ENCODE assay signal across 8 mouse cellular contexts in the genomic region with DNA sequence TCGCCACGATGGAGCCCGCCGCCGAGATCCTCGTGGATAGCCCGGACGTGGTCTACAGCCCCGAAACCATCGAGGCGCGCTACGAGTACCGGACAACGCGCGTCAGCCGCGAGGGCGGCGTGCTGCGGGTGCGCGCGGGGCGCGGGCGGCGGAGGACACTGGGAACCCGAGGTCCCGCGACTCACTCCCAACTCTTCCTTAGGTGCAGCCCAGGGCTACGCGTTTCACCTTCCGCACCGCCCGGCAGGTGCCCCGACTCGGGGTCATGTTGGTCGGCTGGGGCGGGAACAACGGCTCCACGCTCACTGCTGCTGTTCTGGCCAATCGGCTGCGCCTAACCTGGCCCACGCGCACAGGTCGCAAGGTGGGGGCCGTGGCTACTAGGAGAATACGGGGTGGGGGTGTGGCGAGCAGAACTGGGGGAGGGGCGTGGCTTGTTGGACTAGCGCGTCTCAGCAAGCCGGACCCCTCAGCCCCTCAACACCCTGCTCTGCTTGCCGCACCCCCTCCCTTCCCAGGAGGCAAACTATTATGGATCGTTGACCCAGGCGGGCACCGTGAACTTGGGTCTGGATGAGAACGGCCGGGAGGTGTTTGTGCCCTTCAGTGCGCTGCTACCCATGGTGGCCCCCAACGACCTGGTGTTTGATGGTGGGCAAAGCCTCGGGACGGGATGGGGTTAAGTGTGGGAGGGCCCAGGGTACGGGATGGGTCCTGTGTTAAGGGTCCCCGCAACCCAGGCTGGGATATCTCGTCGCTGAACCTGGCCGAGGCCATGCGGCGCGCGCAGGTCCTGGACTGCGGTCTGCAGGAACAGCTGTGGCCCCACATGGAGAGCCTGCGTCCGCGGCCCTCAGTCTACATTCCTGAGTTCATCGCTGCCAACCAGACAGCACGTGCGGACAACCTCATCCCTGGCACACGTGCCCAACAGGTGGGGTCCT. TPM values are rescaled to one million over a fixed set of nuclear protein-coding genes. Genes with fewer than 3 reads are reported as not detected.
DNase-seq lines count a peak whose midpoint lies in the region; ATAC-seq lines count a peak whose summit lies in the region.

No protein-coding gene starts in this region.

- peak overlapping the region; percentile 69 for H3K4me3 ChIP-seq in embryonic facial prominence, embryonic 13.5 days
- H3K4me3 ChIP-seq in liver, embryonic 16.5 days (ENCODE audit: low read depth, low read length), result peak overlapping the region; percentile 69
- H3K4me3 ChIP-seq in neural tube, embryonic 15.5 days (replicated peaks), result peak overlapping the region; percentile 60

- peak overlapping the region; percentile 87 for H3K27ac ChIP-seq in embryonic facial prominence, embryonic 13.5 days
- peak overlapping the region; percentile 63 for H3K27ac ChIP-seq in liver, embryonic 16.5 days (ENCODE audit: low read length)
- H3K27ac ChIP-seq in neural tube, embryonic 15.5 days (replicated peaks), result peak overlapping the region; percentile 77

- peak overlapping the region; percentile 82 for H3K9ac ChIP-seq in embryonic facial prominence, embryonic 13.5 days
- peak overlapping the region; percentile 68 for H3K9ac ChIP-seq in liver, embryonic 16.5 days (ENCODE audit: low read depth, low read length)
- H3K9ac ChIP-seq in neural tube, embryonic 15.5 days (replicated peaks), result peak overlapping the region; percentile 61

- peaks cover 6% of the 10 kb centered on the region; the same call in 1 of the 2 replicates for H3K27me3 ChIP-seq in embryonic facial prominence, embryonic 13.5 days
- no peaks in the 10 kb centered on the region for H3K27me3 ChIP-seq in liver, embryonic 16.5 days (ENCODE audit: control insufficient read depth, insufficient read depth, low read depth, low read length)
- no peaks in the 10 kb centered on the region for H3K27me3 ChIP-seq in neural tube, embryonic 15.5 days (replicated peaks)

- no peaks in the 10 kb centered on the region for H3K9me3 ChIP-seq in embryonic facial prominence, embryonic 13.5 days
- no peaks in the 10 kb centered on the region for H3K9me3 ChIP-seq in liver, embryonic 16.5 days (replicated peaks; ENCODE audit: control insufficient read depth, low read length)
- H3K9me3 ChIP-seq in neural tube, embryonic 15.5 days (replicated peaks), result no peaks in the 10 kb centered on the region

- peaks cover 51% of the 10 kb centered on the region for H3K36me3 ChIP-seq in embryonic facial prominence, embryonic 13.5 days
- H3K36me3 ChIP-seq in liver, embryonic 16.5 days (ENCODE audit: control insufficient read depth, insufficient read depth), result peaks cover 11% of the 10 kb centered on the region
- peaks cover 28% of the 10 kb centered on the region for H3K36me3 ChIP-seq in neural tube, embryonic 15.5 days

- peak overlapping the region; percentile 97 for H3K4me2 ChIP-seq in embryonic facial prominence, embryonic 13.5 days
- peak overlapping the region; percentile 100 for H3K4me2 ChIP-seq in liver, embryonic 16.5 days (ENCODE audit: low read depth, low read length)
- H3K4me2 ChIP-seq in neural tube, embryonic 15.5 days, result peak overlapping the region; percentile 90

- peaks cover 57% of the 10 kb centered on the region for H3K4me1 ChIP-seq in embryonic facial prominence, embryonic 13.5 days
- peaks cover 41% of the 10 kb centered on the region for H3K4me1 ChIP-seq in liver, embryonic 16.5 days (ENCODE audit: control insufficient read depth, low read depth, low read length)
- H3K4me1 ChIP-seq in neural tube, embryonic 15.5 days, result peaks cover 67% of the 10 kb centered on the region

- WGBS in embryonic facial prominence, embryonic 13.5 days, result 10% methylated on average over 82 of the region's 82 CpGs
- 9% methylated on average over 82 of the region's 82 CpGs for WGBS in liver, embryonic 16.5 days (ENCODE audit: insufficient replicate concordance)
- 11% methylated on average over 82 of the region's 82 CpGs for WGBS in neural tube, embryonic 15.5 days

- no peak for DNase-seq in frontal cortex, adult 2 months (ENCODE audit: extremely low spot score in 1 of 2, low spot score in 1 of 2)
- DNase-seq in ES-CJ7 (ENCODE audit: low read depth, low spot score), result peak; percentile 73
- no peak for DNase-seq in spleen, postnatal 14 days (ENCODE audit: low spot score in 2 of 2)

- ATAC-seq in frontal cortex, adult (ENCODE audit: low TSS enrichment), result 0 out of 2 replicates have a peak, but pooled peaks have one; percentile 3
- ATAC-seq in embryonic facial prominence, embryonic 13.5 days (ENCODE audit: insufficient number of reproducible peaks, insufficient read depth, low FRiP score, low TSS enrichment, low read depth), result 0 out of 2 replicates have a peak, but pooled peaks have one; percentile 0
- peak; percentile 32 for ATAC-seq in inflammation-experienced regulatory T-cells, adult 6 months
- peak; percentile 5 for ATAC-seq in liver, embryonic 16.5 days (ENCODE audit: low read depth)
- peak; percentile 45 for ATAC-seq in neural tube, embryonic 15.5 days (ENCODE audit: low FRiP score)

RNA-seq across cellular contexts. Expression of a gene that starts 0.7 kb away (rescaled TPM):
- polyA plus RNA-seq in frontal cortex, adult 2 months (2012; rRNA removed), result 69.0 and 81.9 TPM in 2 replicates
- polyA plus RNA-seq in embryonic facial prominence, embryonic 13.5 days (2015; fragmentation: Nextera tagmentation; extraction: Ambion mirVana), result 153 and 166 TPM in 2 replicates
- 10 to 100 TPM; 27.6 to 32.6 (median 31.7) TPM for polyA plus RNA-seq in inflammation-experienced regulatory T-cells, adult 6 months (2017; shearing (Covaris generic))
- 35.0 and 38.0 TPM in 2 replicates for polyA plus RNA-seq in liver, embryonic 16.5 days (2015; fragmentation: Nextera tagmentation; extraction: Ambion mirVana)
- 137 and 142 TPM in 2 replicates for polyA plus RNA-seq in neural tube, embryonic 15.5 days (2015; fragmentation: Nextera tagmentation; extraction: Ambion mirVana)

RNA-seq across cellular contexts. Expression of a gene that starts 13.8 kb away (rescaled TPM):
- 266 and 276 TPM in 2 replicates for polyA plus RNA-seq in frontal cortex, adult 2 months (2012; rRNA removed)
- polyA plus RNA-seq in embryonic facial prominence, embryonic 13.5 days (2015; fragmentation: Nextera tagmentation; extraction: Ambion mirVana), result 100 and 107 TPM in 2 replicates
- 10 to 100 TPM in 2 of 3 experiments, 1 to 10 TPM in 1; 2.6 to 16.2 (median 14.7) TPM for polyA plus RNA-seq in inflammation-experienced regulatory T-cells, adult 6 months (2017; shearing (Covaris generic))
- polyA plus RNA-seq in liver, embryonic 16.5 days (2015; fragmentation: Nextera tagmentation; extraction: Ambion mirVana), result 25.1 and 32.3 TPM in 2 replicates
- polyA plus RNA-seq in neural tube, embryonic 15.5 days (2015; fragmentation: Nextera tagmentation; extraction: Ambion mirVana), result 170 and 175 TPM in 2 replicates

RNA-seq across cellular contexts. Expression of a gene that starts 21.1 kb away (rescaled TPM):
- polyA plus RNA-seq in frontal cortex, adult 2 months (2012; rRNA removed), result 0.78 and 0.86 TPM in 2 replicates
- 1.9 TPM in 2 replicates for polyA plus RNA-seq in embryonic facial prominence, embryonic 13.5 days (2015; fragmentation: Nextera tagmentation; extraction: Ambion mirVana)
- 1 to 10 TPM in 1 of 3 experiments, under 1 TPM in 2; 0.47 to 3.8 (median 0.71) TPM for polyA plus RNA-seq in inflammation-experienced regulatory T-cells, adult 6 months (2017; shearing (Covaris generic))
- 7.5 and 9.0 TPM in 2 replicates for polyA plus RNA-seq in liver, embryonic 16.5 days (2015; fragmentation: Nextera tagmentation; extraction: Ambion mirVana)
- 1.5 and 2.6 TPM in 2 replicates for polyA plus RNA-seq in neural tube, embryonic 15.5 days (2015; fragmentation: Nextera tagmentation; extraction: Ambion mirVana)

RNA-seq across cellular contexts. Expression of a gene that starts 37.4 kb away (rescaled TPM):
- 0.15 and 0.20 TPM in 2 replicates for polyA plus RNA-seq in frontal cortex, adult 2 months (2012; rRNA removed)
- 0.14 and 0.22 TPM in 2 replicates for polyA plus RNA-seq in embryonic facial prominence, embryonic 13.5 days (2015; fragmentation: Nextera tagmentation; extraction: Ambion mirVana)
- polyA plus RNA-seq in inflammation-experienced regulatory T-cells, adult 6 months (2017; shearing (Covaris generic)), result not detected
- polyA plus RNA-seq in liver, embryonic 16.5 days (2015; fragmentation: Nextera tagmentation; extraction: Ambion mirVana), result 2.7 and 3.1 TPM in 2 replicates
- 0.22 TPM in 2 replicates for polyA plus RNA-seq in neural tube, embryonic 15.5 days (2015; fragmentation: Nextera tagmentation; extraction: Ambion mirVana)

RNA-seq across cellular contexts. Expression of a gene that starts 55.6 kb away (rescaled TPM):
- 25.1 and 25.6 TPM in 2 replicates for polyA plus RNA-seq in frontal cortex, adult 2 months (2012; rRNA removed)
- 20.6 and 21.3 TPM in 2 replicates for polyA plus RNA-seq in embryonic facial prominence, embryonic 13.5 days (2015; fragmentation: Nextera tagmentation; extraction: Ambion mirVana)
- polyA plus RNA-seq in inflammation-experienced regulatory T-cells, adult 6 months (2017; shearing (Covaris generic)), result 10 to 100 TPM; 30.5 to 37.0 (median 35.6) TPM
- polyA plus RNA-seq in liver, embryonic 16.5 days (2015; fragmentation: Nextera tagmentation; extraction: Ambion mirVana), result 12.9 and 16.8 TPM in 2 replicates
- polyA plus RNA-seq in neural tube, embryonic 15.5 days (2015; fragmentation: Nextera tagmentation; extraction: Ambion mirVana), result 14.7 and 19.2 TPM in 2 replicates
